Mouse (Mus musculus) retina, adult 2 months (tissue): ENCODE measurements around the gene Dctn1.
A peak's percentile ranks its signal among the peaks of the same experiment; 100 is the strongest.

Experiments used
- DNase-seq: peaks from one replicate; pipeline ENCODE4 v3.0.0-alpha.2; 2012; ENCODE audit warnings: low read depth, low spot score

The Dctn1 gene

GRCm38 (mm10) chr6:83169872-83170271, 4.2 kb downstream of the Dctn1 start:
- DNase-seq, result no peak

GRCm38 (mm10) chr6:83171063-83171462, 5.3 kb downstream of the Dctn1 start:
- DNase-seq, result no peak

- no peak for DNase-seq
These were observed 6.7 kb downstream of the Dctn1 start for GRCm38 (mm10) chr6:83172240-83172920.

GRCm38 (mm10) chr6:83175996-83176395, 10.3 kb downstream of the Dctn1 start:
- DNase-seq, result no peak

GRCm38 (mm10) chr6:83179390-83180117, 13.8 kb downstream of the Dctn1 start:
- no peak for DNase-seq

GRCm38 (mm10) chr6:83180605-83181004, 14.9 kb downstream of the Dctn1 start:
- DNase-seq, result no peak

GRCm38 (mm10) chr6:83184858-83185435, 19.2 kb downstream of the Dctn1 start:
- DNase-seq, result no peak

- DNase-seq, result peak; percentile 85
These were observed 20.5 kb downstream of the Dctn1 start for GRCm38 (mm10) chr6:83185895-83186861.

- no peak for DNase-seq
These were observed 21.2 kb downstream of the Dctn1 start for GRCm38 (mm10) chr6:83186946-83187345.

GRCm38 (mm10) chr6:83193571-83193970, 27.9 kb downstream of the Dctn1 start:
- DNase-seq, result no peak

- no peak for DNase-seq
These were observed 31.8 kb downstream of the Dctn1 start for GRCm38 (mm10) chr6:83197345-83198004.

GRCm38 (mm10) chr6:83203320-83203719, 37.6 kb downstream of the Dctn1 start:
- no peak for DNase-seq

- DNase-seq, result no peak
These were observed 40.1 kb downstream of the Dctn1 start for GRCm38 (mm10) chr6:83205851-83206250.

GRCm38 (mm10) chr6:83206321-83206720, 40.6 kb downstream of the Dctn1 start:
- no peak for DNase-seq

- no peak for DNase-seq
These were observed 41.8 kb downstream of the Dctn1 start for GRCm38 (mm10) chr6:83207361-83208049.

GRCm38 (mm10) chr6:83208050-83208400, 42.3 kb downstream of the Dctn1 start:
- no peak for DNase-seq

- DNase-seq, result no peak
These were observed 44.8 kb downstream of the Dctn1 start for GRCm38 (mm10) chr6:83210495-83210894.

GRCm38 (mm10) chr6:83211526-83211925, 45.8 kb downstream of the Dctn1 start:
- peak; percentile 58 for DNase-seq

- DNase-seq, result peak; percentile 56
These were observed 49.4 kb downstream of the Dctn1 start for GRCm38 (mm10) chr6:83215002-83215666.

GRCm38 (mm10) chr6:83219814-83220213, 54.1 kb downstream of the Dctn1 start, which contains the start of gene Slc4a5:
Gene Slc4a5 (plus strand): TSS chr6:83219828.
- DNase-seq, result no peak
